Mouse (Mus musculus): ENCODE measurements at regions not wholly inside any gene's neighbourhood (a gene's known extent, or its start where the extent isn't known, plus 50 kb on each side); places are given as distances from the start of the nearest gene placed in this dataset.

DNA sequence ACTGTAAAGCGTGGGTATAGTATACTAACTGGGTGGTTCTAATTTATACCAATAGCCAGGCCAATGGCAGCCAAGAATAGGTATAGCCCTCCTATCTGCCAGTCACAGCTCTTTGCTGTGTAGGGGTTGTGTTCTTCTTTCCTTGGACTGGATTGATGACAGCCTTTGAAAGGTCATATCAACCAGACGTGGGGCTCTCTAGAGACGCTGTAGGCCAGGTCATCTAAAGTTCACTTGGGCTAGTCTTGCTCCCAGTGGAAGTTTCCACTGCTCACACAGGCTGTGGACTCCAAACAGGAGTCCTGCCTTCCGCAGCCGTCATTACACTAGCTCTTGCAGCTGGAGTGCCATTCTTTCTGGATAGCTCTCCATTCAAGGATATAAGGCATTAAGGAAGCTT is 220.3 kb downstream of the Gja1 start:
- DNase-seq (ENCODE audit: low spot score), result no peak

DNA sequence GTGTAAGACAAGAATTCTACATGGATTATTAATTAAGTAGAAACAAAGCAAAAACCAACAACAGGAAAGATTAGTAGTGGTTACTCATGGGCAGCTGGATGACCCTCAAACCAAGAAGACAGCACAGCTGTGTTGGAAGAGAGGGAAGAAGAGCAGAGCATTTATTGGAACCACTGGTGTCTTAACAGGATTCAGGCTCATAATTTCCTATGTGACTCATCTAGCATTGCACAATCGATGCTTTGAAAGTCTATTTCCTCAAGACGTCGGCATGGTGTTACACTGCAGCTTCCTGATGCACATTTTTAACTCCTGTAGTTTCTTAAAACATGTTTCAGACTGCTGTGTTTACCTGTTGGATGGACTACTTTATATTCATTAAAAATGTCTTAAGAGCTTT is 221.1 kb downstream of the Gja1 start:
- peak; percentile 15 for DNase-seq (ENCODE audit: low spot score)

DNA sequence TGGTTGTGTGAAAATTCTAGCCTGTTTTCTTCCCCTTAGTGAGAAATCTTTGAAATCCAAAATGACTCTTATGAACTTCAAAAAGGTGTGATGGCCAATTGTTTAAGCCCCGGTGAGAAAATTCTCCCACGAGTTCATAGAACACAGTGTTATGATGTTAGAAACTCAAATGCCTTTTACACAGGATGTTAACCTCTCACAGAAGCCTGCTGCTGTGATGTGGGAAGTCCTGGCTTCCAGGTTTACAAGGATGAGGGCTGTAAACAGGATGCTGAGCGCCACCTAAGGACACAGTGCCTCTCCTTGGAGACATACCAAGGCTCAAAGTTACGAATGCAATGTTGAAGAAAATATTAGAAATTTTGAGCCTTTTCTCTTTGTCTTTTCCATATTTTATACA is 222.8 kb downstream of the Gja1 start:
- DNase-seq (ENCODE audit: low spot score), result no peak

DNA sequence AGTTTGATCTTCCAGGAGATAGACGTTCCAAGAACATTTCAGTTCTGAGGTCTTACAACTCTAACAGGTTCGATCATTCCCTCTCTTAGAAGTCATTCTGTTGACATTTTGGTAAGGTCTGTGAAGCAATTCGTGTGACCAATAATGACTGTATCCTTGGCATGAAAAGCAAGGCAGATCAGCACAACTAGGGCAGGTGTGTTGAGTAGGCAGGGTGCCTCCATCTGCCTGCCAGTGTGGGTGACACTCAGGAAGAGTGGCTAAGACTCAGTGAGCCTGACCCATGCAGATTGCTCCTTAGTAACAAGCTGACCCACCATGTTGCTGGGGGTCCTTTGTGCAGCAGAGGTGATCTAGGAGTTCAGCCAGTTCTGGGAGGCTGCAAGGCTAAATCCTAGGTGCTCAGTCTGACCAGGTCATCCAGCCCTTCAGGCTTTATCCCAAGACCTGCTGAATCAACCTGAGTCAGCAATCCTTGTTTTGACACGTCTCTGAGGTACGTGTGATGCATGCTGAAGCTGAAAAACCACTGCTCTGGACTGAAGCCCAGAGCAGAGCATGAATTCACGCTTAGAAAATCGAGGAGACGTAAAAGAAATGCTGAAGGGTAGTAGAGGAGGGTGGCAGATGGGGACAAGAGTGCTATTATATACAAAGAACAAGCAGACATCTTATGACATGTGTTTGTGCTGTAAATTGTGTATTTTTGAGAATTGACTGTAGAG is 234.6 kb downstream of the Gja1 start:
- no peak for DNase-seq (ENCODE audit: low spot score)

DNA sequence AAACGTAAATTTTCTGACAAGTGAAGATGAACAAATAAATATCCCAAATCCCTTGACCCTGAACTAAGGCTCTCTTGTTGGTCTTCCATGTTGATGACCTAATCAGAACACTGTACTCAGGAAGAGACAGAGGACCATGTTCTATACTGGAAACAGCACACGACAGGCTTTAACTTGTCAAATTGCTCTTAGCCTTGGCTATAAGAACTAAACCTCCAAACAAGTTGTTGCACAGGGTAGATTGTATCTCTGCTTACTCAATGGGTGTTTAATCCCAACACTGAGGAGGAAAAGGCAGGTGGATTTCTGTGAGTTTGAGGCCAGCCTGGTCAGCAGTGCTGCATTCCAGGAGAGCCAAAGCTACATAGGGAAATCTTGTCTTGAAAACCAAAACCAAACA is 265.5 kb downstream of the Gja1 start:
- DNase-seq (ENCODE audit: low spot score), result no peak

DNA sequence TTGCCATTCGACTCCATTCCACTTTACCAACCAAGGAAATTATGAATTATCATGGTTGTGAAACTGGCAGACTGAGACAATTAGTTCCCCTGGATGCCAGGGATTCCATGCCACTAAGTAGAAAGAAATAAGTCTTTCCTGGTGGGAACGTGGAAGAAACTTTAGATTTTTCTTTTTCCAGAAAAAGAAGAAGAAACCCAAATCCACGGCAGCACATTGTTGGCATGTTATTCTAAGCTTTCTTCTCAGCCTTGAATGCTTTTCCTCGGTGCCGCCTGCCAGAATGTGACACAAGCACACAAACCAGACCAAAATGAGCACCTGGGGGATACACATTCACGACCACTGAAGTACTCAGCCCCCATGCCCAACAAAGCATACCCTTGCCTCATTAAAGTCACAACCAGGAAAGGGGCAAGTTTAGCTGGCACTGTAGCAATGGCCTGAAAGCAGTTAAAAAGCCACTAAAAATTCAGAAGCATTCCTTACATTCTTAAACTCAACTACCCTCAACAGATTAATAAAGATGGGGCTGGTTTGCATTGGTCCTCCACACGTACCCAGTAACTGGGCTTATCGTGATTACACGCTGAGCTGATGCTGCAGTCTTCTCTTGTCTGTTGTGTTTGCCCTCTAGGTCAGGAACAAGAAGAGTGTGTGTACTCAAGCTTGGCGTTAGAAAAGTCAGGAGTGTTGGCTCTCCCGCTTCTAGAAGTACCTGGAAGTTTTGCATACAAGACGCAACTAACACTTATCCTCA is 266.4 kb downstream of the Gja1 start:
- DNase-seq (ENCODE audit: low spot score), result no peak

DNA sequence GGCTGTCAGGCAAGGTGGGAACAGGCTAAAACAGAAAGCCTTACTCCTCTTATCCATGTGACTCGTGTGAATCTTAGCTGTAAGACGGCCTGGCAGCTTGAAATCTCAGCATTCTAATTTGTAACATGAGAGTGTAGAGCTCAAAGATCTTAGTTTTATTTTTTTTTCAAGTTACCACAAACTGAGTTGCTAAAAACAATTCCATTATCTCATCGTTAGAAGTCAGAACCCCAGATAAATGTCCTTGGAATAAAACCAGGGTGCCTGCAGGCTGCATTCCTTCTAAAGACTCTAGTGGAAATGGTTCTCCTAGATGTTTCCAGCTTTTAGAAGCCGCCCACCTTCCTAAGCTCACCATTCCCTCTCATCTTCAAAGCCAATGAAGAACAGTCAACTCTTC is 283.4 kb downstream of the Gja1 start:
- no peak for DNase-seq (ENCODE audit: low spot score)

DNA sequence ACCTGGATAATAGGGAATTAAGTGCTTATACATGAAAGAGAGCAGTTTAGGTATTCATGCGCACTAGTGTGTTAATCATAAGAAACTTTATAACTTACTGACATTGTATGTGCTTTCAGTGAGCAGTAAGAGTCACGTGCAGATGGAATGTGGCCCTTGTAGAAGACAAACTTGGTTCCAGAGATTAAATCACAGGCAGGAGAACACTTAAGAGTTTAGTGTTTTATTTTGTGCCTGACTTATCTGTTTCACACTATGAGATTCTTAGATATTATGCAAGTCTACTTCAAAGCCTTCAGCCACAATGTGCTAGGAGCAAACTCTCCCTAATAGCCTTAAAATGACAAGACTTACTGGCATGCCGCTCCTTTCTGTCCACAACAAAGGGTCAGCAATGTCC is 296.8 kb downstream of the Gja1 start:
- DNase-seq (ENCODE audit: low spot score), result no peak

DNA sequence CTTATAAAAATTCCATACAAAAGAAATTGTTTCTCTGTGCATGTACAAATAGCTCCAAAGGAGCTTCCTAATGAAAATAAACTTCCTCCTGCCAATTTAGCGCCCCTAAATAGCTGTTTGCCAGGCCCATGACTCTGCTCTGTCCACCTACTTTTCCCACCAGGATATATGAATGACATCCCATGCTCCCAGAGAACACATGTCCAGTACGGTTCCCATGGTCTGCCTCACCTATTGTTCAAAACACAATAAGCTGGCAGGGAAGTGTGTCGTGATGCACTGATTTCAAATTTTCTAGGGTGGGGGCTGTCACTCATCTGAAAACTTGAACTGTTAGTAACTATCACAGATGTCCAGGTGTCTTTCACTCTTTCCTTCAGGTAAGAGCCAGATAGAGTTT is 305.8 kb downstream of the Gja1 start:
- no peak for DNase-seq (ENCODE audit: low spot score)

DNA sequence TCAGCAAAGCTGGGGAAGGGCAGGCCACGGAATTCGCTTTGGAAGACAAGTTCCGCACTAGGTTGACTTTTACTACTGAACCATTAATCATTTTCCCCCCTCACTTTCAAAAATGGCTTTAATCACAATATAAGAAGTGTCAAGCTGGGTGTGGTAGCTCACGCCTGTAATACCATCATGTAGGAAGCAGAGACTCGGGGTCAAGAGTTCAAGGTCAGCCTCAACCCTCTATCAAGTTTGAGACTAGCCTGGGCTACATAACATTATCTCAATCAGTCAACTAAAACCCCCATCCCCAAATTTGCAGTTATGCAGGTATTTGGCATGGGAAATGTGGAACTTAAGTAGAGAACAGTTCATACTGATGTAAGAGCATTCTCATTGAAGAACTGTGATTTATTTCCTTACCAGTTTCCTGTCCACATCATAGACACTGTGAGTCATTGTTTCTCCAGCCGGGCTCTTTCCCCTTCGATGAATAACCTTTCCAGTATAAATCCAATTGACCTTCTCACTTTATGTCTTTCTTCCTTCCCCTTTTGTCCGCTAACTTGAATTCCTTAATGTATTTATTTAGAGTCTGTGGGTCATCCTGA is 308.6 kb downstream of the Gja1 start:
- DNase-seq (ENCODE audit: low spot score), result no peak

DNA sequence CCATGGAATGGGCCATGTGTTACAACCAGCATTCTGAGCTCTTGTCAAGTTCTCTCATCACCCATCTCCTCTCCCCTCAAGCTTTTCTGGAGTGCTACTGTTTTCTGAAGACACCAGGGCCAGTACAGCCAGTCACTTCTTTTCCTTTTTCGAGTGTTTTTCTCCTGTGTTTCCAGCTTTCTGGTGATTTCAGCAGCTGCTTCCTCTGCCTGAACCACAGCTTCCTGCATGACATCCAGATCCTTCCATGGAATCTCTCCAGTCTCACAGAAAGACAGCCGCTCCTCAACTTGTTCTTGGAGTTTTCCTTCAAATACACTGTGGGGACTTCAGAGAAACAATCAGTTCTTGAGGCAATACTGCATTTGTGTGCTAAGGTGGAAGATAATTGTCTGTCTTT is 314.3 kb downstream of the Gja1 start:
- DNase-seq (ENCODE audit: low spot score), result no peak

DNA sequence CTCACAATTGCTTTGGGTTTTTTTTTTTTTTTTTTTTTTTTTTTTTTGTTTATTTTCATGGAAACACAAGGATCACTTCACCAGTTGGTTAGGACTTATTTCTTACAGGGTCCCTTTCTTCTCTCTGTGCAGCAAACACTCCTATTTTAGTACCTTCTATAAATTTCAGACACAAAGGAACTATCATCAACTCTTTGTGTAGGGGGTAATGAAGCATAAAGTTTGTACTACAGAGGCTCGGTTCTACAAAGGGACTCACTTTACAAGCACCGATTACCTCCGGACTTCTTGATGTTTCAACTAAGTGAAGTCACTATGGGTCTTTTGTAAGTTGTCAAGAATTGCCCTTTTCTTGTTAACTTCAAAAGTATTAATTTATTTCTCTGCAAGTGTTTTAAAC is 318.0 kb downstream of the Gja1 start:
- no peak for DNase-seq (ENCODE audit: low spot score)

DNA sequence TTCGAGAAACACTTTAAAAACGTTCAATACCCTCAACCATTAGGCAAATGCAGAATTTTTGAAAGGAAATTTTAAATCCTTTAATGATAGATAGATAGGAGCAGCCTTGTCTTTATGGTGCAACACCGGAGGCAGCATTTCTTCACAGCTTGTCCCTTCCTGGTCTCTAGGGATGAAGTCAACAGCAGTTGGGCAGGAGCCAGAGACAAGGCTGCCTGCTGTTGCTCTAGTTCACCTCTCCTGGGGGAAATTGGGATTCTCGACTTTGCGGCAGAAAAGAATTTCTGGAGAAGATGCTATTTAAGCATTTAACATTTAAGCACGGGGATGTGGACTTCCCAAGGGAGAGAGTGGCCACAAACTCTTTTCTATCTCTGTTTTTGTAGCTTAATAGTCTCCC is 323.0 kb downstream of the Gja1 start:
- peak; percentile 65 for DNase-seq (ENCODE audit: low spot score)

DNA sequence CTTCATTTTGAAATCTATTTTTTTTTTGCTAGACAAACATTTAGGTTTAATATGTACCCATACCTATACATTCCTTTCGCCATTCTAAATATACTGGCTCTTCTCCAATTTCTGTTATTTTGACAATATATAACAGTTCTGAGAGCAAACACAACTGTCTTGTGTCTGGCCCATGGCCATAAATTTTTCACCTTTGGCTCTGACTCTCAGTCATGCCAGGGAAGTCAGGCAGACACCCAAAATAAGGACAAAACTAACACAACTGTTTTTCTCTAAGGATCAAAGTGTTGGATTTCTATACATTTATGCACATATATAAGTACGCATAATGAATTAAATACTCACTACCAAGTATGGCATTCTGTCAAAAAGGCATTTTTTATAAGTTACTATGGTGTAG is 331.3 kb downstream of the Gja1 start:
- peak; percentile 52 for DNase-seq (ENCODE audit: low spot score)

DNA sequence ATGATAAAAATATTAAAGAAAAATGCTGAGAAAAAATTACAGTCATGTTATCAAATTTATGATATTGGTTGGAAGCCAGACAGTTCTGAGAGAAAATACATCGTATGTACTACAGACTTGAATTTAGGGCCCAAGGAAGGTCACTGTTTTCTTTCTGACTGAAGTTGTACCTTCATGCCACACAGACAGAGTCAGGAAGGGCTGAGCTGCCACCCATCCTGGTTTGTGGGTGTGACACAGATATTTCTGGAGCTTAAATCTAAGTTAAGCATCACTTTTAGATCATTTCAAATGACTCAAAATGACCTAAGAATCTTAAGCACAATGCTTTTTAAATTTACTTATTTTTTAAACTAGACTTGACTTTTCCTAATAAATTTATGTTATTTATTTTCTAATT is 331.8 kb downstream of the Gja1 start:
- DNase-seq (ENCODE audit: low spot score), result no peak

DNA sequence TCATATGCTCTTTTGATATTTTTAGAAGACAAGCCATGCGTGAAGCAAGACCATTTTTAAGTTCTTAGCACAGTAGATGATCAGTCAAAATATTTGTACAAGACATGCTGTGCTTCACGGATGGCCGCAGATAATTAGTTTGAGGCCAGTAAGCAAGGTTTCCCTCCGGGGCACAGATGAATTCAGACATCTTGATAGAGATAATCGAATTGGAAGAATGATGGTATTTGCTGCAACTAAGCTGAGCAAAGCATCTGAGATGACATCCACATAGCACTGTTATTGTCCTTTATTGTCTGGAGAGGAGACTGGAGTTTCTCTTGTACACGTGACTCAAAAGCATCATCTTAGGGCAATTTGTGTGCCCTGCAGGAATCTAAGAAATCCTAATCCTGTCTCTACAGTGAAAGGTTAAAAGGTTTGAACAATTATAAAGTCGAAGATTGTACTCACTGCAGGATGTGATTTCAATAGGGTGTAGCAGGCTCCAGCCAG is 335.5 kb downstream of the Gja1 start:
- DNase-seq (ENCODE audit: low spot score), result no peak

DNA sequence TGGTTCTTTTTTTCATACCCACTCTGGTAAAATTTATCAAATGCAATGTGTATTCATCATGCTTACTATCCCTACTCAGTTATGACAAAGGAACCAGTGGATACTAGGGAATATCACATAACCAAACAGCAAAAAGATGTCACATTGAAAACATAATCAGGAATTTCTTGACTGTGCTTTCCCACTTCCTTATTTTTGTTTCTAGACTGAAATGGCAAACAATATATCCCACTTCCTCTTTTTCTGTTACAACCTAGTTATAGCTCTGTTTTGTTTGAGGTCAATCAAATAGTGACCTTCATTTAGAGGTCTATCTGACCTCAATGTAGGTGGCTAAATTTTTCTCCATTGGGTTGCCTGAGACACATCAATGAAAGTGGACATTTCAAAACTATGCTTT is 359.9 kb downstream of the Gja1 start:
- no peak for DNase-seq (ENCODE audit: low spot score)

DNA sequence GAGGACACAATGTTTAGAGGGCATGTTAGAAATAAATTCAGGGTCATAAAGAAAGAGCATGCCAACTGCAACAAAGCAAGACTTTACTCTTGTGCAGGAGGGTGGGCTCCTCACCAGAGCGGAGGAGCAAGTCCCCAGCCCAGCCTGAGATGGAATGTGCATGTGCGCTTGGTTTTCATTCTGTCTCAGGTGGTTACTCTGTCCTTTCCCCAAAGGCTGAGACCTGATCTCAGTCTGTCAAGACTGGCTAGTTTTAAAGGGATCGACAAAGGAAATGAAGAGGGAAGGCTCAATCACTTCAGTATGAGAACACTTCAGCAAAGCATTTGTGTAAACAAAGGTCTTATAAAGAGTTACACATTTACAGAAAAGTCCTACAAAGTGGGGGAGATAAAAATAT is 362.5 kb downstream of the Gja1 start:
- DNase-seq (ENCODE audit: low spot score), result no peak

DNA sequence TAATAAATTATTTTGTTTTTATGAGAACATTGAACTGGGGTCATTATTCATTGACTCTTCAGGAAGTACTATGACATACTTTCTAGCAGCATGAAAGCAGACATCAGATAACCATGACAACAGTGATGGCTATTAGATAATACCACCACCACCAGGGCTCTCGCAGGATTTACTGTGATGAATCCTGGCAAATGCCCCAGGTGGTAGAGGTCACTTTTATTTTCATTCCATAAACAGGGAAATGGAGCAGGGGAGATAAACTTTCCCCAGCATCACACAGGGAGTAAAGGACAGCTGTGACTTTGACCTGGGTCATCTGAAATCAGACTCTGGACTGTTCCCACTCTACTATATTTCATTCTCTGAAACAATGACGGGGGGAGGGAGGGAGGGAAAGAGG is 375.0 kb downstream of the Gja1 start:
- DNase-seq (ENCODE audit: low spot score), result no peak

DNA sequence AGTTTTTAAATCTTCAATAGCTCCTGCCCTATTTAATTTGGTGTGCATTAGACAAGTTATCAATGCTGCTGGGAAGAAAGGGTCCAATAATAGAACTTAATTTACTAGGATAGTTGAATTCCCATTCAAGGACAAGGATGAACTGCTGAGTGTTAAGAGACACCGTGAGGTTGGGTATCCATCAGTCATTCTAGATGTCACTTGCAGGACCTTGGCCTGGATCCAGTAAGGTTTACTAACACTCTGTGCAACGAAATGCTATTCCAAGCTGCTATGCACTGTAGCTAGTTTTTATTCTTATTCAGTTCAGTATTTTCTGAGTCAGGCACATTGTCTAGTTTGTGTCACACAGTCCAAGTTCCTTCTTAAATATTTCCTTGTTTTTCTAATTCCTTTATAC is 376.4 kb downstream of the Gja1 start:
- DNase-seq (ENCODE audit: low spot score), result no peak

DNA sequence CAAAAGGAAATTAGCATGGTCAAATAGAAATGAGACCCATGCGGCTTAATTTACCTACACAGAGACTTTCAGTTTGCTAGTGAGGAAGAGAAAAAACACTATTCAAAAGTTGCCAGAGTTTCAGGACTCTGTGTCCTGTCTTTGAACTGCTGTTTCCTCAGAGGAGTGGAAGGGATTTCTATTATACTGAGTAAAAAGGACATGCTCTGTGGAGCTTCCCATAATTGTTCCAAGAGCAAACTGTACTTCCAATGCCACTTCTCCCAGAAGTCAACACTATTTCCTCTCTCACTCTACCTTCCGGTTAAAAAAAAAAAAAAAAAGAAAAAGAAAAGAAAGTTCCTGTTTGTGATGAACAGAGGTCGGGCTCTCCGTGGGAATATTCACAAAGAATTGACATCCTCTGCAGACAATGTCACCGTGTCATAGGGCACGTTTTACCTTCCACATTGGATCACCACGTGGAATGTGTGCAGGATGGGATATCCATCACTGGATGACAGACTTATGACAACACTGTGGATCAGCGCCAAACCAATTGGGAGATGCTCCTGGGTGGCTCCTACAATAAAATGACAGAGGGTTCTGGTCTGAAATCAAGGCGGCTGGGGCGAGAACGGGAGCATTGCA is 377.5 kb downstream of the Gja1 start:
- no peak for DNase-seq (ENCODE audit: low spot score)

DNA sequence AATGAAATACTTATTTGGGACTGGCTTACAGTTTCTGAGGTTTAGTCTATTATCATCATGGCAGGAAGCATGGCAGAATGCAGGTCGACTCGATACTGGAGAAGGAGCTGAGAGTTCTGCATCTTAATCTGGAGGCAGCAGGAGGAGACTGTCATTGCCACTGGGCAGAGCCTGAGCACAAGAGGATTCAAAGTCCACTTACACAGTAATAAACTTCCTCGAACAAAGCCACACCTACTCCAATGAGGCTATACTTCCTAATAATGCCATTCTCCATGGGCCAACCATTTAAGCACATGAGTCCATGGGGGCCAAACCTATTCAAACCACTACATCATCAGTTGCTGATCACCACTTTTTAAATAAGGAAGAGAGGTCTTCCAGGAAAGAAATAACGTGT is 393.5 kb downstream of the Gja1 start:
- no peak for DNase-seq (ENCODE audit: low spot score)

DNA sequence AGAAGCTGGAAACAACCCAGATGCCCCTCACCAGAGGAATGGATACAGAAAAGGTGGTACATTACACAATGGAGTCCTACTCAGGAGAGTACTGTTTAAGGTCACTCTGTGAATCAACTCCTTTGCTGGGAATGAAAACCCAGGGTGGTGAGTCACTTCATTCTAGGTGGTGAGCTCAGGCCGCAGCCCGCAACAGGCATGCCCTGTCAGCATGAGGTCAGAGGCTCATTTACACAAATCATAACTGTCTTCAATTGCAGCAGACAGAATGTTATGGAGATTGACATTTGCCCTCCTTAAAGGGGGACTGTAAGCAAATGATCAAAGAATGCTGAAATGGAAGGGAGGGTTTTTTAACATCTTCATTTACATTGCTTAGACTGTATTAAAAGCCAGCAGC is 405.1 kb downstream of the Gja1 start:
- DNase-seq (ENCODE audit: low spot score), result peak; percentile 28
